Mouse (Mus musculus): ENCODE measurements around the gene Skiv2l. TPM values are rescaled to one million over a fixed set of nuclear protein-coding genes. Genes with fewer than 3 reads are reported as not detected.

The Skiv2l gene
- polyA plus RNA-seq, 2 experiments, result 15.0 to 21.4 TPM

GRCm38 (mm10) chr17:34879336-34879879, 29.4 kb upstream of the Skiv2l start, which contains the start of gene Zbtb12:
Gene Zbtb12 (plus strand): TSS chr17:34879483.
- no peaks in the 10 kb centered on the region for H3K27me3 ChIP-seq (ENCODE audit: control insufficient read depth, insufficient read depth, low read length)
- H3K9me3 ChIP-seq (ENCODE audit: control insufficient read depth, low read length), result no peaks in the 10 kb centered on the region
- WGBS (ENCODE audit: insufficient replicate concordance), result 57% methylated on average over 11 of the region's 11 CpGs
- no peak within 1 kb of the TSS for H3K27ac ChIP-seq
- TF ChIP-seq EP300 (IDR thresholded peaks at IDR 0.05; ENCODE audit: low read depth), result no peak
- TF ChIP-seq CTCF (IDR thresholded peaks at IDR 0.05; ENCODE audit: low read depth), result no peak
- DNase-seq (ENCODE audit: low read depth in 3 of 3, low spot score in 3 of 3) (no peak), ATAC-seq (ENCODE audit: insufficient read depth) (no peak)
- H3K9ac ChIP-seq (replicated peaks), result no peak within 1 kb of the TSS
- H3K4me3 ChIP-seq (ENCODE audit: insufficient read depth in 1 of 2, low read depth in 2 of 2, low read length in 2 of 2), result no peak within 1 kb of the TSS
- no peaks in the 10 kb centered on the region for H3K36me3 ChIP-seq (replicated peaks; ENCODE audit: control insufficient read depth, insufficient read depth, low read depth)
- no peak within 1 kb of the TSS for H3K4me2 ChIP-seq (ENCODE audit: low read depth)
- H3K4me1 ChIP-seq (replicated peaks; ENCODE audit: control insufficient read depth in 2 of 2, insufficient read depth in 2 of 2, low read length in 1 of 2), result peaks cover 0 to 13% of the 10 kb centered on the region in 2 experiments; a peak in 2 of 4 replicates

GRCm38 (mm10) chr17:34874321-34874720, 24.3 kb upstream of the Skiv2l start:
- Histone ChIP-seq H3K27me3 (ENCODE audit: control insufficient read depth, insufficient read depth, low read length) (no peaks in the 10 kb centered on the region), H3K4me1 (replicated peaks; ENCODE audit: control insufficient read depth in 2 of 2, insufficient read depth in 2 of 2, low read length in 1 of 2) (no peaks in the 10 kb centered on the region), H3K36me3 (replicated peaks; ENCODE audit: control insufficient read depth, insufficient read depth, low read depth) (no peaks in the 10 kb centered on the region), H3K27ac (no peak overlapping the region), H3K4me2 (ENCODE audit: low read depth) (no peak overlapping the region), H3K9ac (replicated peaks) (no peak overlapping the region), H3K4me3 (ENCODE audit: insufficient read depth in 1 of 2, low read depth in 2 of 2, low read length in 2 of 2) (no peak overlapping the region), H3K9me3 (ENCODE audit: control insufficient read depth, low read length) (no peaks in the 10 kb centered on the region)
- TF ChIP-seq CTCF (IDR thresholded peaks at IDR 0.05; ENCODE audit: low read depth) (no peak), EP300 (IDR thresholded peaks at IDR 0.05; ENCODE audit: low read depth) (no peak)
- 73% methylated on average over 6 of the region's 6 CpGs for WGBS (ENCODE audit: insufficient replicate concordance)
- DNase-seq (ENCODE audit: low read depth in 3 of 3, low spot score in 3 of 3) (no peak), ATAC-seq (ENCODE audit: insufficient read depth) (no peak)

- Histone ChIP-seq H3K4me2 (ENCODE audit: low read depth) (no peak overlapping the region), H3K9ac (replicated peaks) (no peak overlapping the region), H3K36me3 (replicated peaks; ENCODE audit: control insufficient read depth, insufficient read depth, low read depth) (no peaks in the 10 kb centered on the region), H3K4me3 (ENCODE audit: insufficient read depth in 1 of 2, low read depth in 2 of 2, low read length in 2 of 2) (no peak overlapping the region), H3K4me1 (replicated peaks; ENCODE audit: control insufficient read depth in 2 of 2, insufficient read depth in 2 of 2, low read length in 1 of 2) (peaks cover 0 to 2% of the 10 kb centered on the region in 2 experiments; a peak in 1 of 4 replicates), H3K27ac (no peak overlapping the region), H3K27me3 (ENCODE audit: control insufficient read depth, insufficient read depth, low read length) (no peaks in the 10 kb centered on the region), H3K9me3 (ENCODE audit: control insufficient read depth, low read length) (no peaks in the 10 kb centered on the region)
- no peak for TF ChIP-seq CTCF (IDR thresholded peaks at IDR 0.05; ENCODE audit: low read depth)
- no peak for DNase-seq (ENCODE audit: low read depth in 3 of 3, low spot score in 3 of 3)
- ATAC-seq (ENCODE audit: insufficient read depth), result no peak
- 40% methylated on average over 7 of the region's 7 CpGs for WGBS (ENCODE audit: insufficient replicate concordance)
Measured at GRCm38 (mm10) chr17:34865981-34866380, 16.0 kb upstream of the Skiv2l start.

GRCm38 (mm10) chr17:34862416-34863081, 12.5 kb upstream of the Skiv2l start, which contains the start of gene Cfb:
Gene Cfb (minus strand): TSS chr17:34862518.
- H3K9ac ChIP-seq (replicated peaks), result 0 out of 2 replicates have a peak within 1 kb of the TSS, but pooled peaks have one; percentile 3
- DNase-seq (ENCODE audit: low read depth in 3 of 3, low spot score in 3 of 3) (no peak), ATAC-seq (ENCODE audit: insufficient read depth) (peak; percentile 47; the same call in 1 of the 2 replicates)
- H3K9me3 ChIP-seq (ENCODE audit: control insufficient read depth, low read length), result no peaks in the 10 kb centered on the region
- WGBS (ENCODE audit: insufficient replicate concordance), result 42% methylated on average over 8 of the region's 8 CpGs
- TF ChIP-seq CTCF (IDR thresholded peaks at IDR 0.05; ENCODE audit: low read depth) (no peak), EP300 (IDR thresholded peaks at IDR 0.05; ENCODE audit: low read depth) (no peak)
- no peaks in the 10 kb centered on the region for H3K36me3 ChIP-seq (replicated peaks; ENCODE audit: control insufficient read depth, insufficient read depth, low read depth)
- peak within 1 kb of the TSS; percentile 40 for H3K4me2 ChIP-seq (ENCODE audit: low read depth)
- peaks cover 0 to 4% of the 10 kb centered on the region in 2 experiments; a peak in 1 of 4 replicates for H3K4me1 ChIP-seq (replicated peaks; ENCODE audit: control insufficient read depth in 2 of 2, insufficient read depth in 2 of 2, low read length in 1 of 2)
- no peak within 1 kb of the TSS; the same call in 1 of the 2 replicates for H3K27ac ChIP-seq
- H3K27me3 ChIP-seq (ENCODE audit: control insufficient read depth, insufficient read depth, low read length), result no peaks in the 10 kb centered on the region
- H3K4me3 ChIP-seq (ENCODE audit: insufficient read depth in 1 of 2, low read depth in 2 of 2, low read length in 2 of 2), result peak within 1 kb of the TSS; percentile 33 to 42

GRCm38 (mm10) chr17:34861704-34862415, 11.8 kb upstream of the Skiv2l start:
- H3K27ac ChIP-seq, result no peak overlapping the region
- H3K4me1 ChIP-seq (replicated peaks; ENCODE audit: control insufficient read depth in 2 of 2, insufficient read depth in 2 of 2, low read length in 1 of 2), result peaks cover 0 to 4% of the 10 kb centered on the region in 2 experiments; a peak in 1 of 4 replicates
- H3K4me2 ChIP-seq (ENCODE audit: low read depth), result peak overlapping the region; percentile 40
- H3K4me3 ChIP-seq (ENCODE audit: insufficient read depth in 1 of 2, low read depth in 2 of 2, low read length in 2 of 2), result peak overlapping the region; percentile 33 to 42
- H3K27me3 ChIP-seq (ENCODE audit: control insufficient read depth, insufficient read depth, low read length), result no peaks in the 10 kb centered on the region
- 46% methylated on average over 13 of the region's 13 CpGs for WGBS (ENCODE audit: insufficient replicate concordance)
- no peaks in the 10 kb centered on the region; the same call in 1 of the 2 replicates for H3K36me3 ChIP-seq (replicated peaks; ENCODE audit: control insufficient read depth, insufficient read depth, low read depth)
- DNase-seq (ENCODE audit: low read depth in 3 of 3, low spot score in 3 of 3) (no peak), ATAC-seq (ENCODE audit: insufficient read depth) (peak; percentile 65)
- TF ChIP-seq CTCF (IDR thresholded peaks at IDR 0.05; ENCODE audit: low read depth) (no peak), EP300 (IDR thresholded peaks at IDR 0.05; ENCODE audit: low read depth) (no peak)
- no peaks in the 10 kb centered on the region for H3K9me3 ChIP-seq (ENCODE audit: control insufficient read depth, low read length)
- H3K9ac ChIP-seq (replicated peaks), result 0 out of 2 replicates have a peak overlapping the region, but pooled peaks have one; percentile 3
